In the genomic region with DNA sequence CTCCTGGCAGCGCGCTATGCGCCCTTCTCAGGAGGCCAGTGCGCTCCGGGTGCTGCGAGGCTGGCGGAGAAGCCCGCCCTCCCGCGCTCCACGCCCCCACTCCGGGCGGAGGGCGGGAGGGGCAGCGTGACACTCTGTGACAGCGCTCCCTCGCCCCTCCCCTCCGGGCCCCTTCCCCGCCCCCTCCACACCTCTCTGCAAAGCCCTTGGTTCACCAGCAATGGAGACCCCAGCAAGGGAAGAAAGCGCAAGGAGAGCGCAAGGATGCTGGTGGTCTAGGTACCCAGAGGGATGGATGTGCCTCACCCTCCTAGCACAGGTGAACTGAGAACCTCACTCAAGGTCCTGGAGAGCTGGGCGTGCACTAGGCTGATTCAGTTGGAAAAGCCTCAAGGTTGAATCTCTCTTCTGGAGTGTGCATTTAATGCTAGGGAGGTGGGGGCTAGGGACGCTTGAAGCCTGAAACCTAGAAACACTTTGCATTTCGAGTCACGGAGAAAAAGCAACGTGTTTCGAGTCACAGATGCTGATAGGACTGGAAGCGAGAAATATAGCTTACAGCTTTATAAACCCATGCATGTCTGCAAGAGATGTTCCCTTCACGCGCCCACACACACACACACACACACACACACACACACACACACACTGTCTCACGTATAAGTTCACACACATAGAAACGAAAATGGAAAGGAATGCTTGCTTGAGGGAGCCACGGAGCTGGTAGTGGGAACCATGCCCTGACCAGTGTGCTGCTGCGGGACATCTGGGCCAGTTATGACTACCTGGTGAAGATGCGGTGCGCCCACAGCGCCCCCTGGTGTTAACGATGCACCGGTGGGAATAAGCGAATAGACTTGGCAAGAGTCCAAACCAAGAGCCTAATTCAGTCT, we compare ENCODE assay signal across 8 mouse cellular contexts. TPM values are rescaled to one million over a fixed set of nuclear protein-coding genes. Genes with fewer than 3 reads are reported as not detected.
A peak's percentile ranks its signal among the peaks of the same experiment; 100 is the strongest.
DNase-seq lines count a peak whose midpoint lies in the region; ATAC-seq lines count a peak whose summit lies in the region.

A gene (minus strand): TSS at position 106 of the 893 bp plus-strand sequence.

- peak within 1 kb of the TSS; percentile 47 for H3K4me3 ChIP-seq in limb, embryonic 11.5 days (ENCODE audit: low read depth, low read length)
- H3K4me3 ChIP-seq in midbrain, embryonic 14.5 days (replicated peaks; ENCODE audit: low read depth, low read length) = peak within 1 kb of the TSS; percentile 47

- peak within 1 kb of the TSS; percentile 37; the same call in 1 of the 2 replicates for H3K9ac ChIP-seq in limb, embryonic 11.5 days (ENCODE audit: low read length)
- peak within 1 kb of the TSS; percentile 54 for H3K9ac ChIP-seq in midbrain, embryonic 14.5 days (replicated peaks; ENCODE audit: low read length)

- H3K4me1 ChIP-seq in limb, embryonic 11.5 days (ENCODE audit: control insufficient read depth, insufficient read depth, low read length) = peaks cover 16% of the 10 kb centered on the region
- peaks cover 18% of the 10 kb centered on the region for H3K4me1 ChIP-seq in midbrain, embryonic 14.5 days (ENCODE audit: control insufficient read depth, insufficient read depth, low read length)

- peak; percentile 65 for ATAC-seq in limb, embryonic 11.5 days (ENCODE audit: insufficient number of reproducible peaks, low FRiP score, low TSS enrichment, low read depth)
- peak; percentile 63 for ATAC-seq in midbrain, embryonic 14.5 days (ENCODE audit: low FRiP score, low TSS enrichment)

- peak; percentile 28 for DNase-seq in ovary, adult 18-20 months (ENCODE audit: low spot score)
- DNase-seq in ovary, postnatal 10 days (ENCODE audit: low spot score) = no peak
- peak; percentile 77 for DNase-seq in embryo, embryonic 9.5 days (ENCODE audit: extremely low spot score)
- DNase-seq in heart, adult 18-20 months = peak; percentile 75 to 88
- peak; percentile 83 for DNase-seq in kidney, adult 18-20 months
- peak; percentile 84 for DNase-seq in limb, embryonic 11.5 days (ENCODE audit: low spot score)
- peak; percentile 86 for DNase-seq in midbrain, embryonic 14.5 days
- DNase-seq in spleen, postnatal 10 days (ENCODE audit: low spot score in 2 of 2) = peak; percentile 57 to 81

- peaks cover 26% of the 10 kb centered on the region for H3K27me3 ChIP-seq in limb, embryonic 11.5 days (ENCODE audit: control insufficient read depth, insufficient read depth, low read length)
- H3K27me3 ChIP-seq in midbrain, embryonic 14.5 days (ENCODE audit: control insufficient read depth, insufficient read depth, low read length) = peaks cover 22% of the 10 kb centered on the region

- H3K27ac ChIP-seq in limb, embryonic 11.5 days (replicated peaks; ENCODE audit: low read depth, low read length) = no peak within 1 kb of the TSS
- H3K27ac ChIP-seq in midbrain, embryonic 14.5 days (replicated peaks; ENCODE audit: low read depth, low read length) = no peak within 1 kb of the TSS

- H3K36me3 ChIP-seq in limb, embryonic 11.5 days (ENCODE audit: control insufficient read depth, insufficient read depth, low read length) = no peaks in the 10 kb centered on the region
- no peaks in the 10 kb centered on the region for H3K36me3 ChIP-seq in midbrain, embryonic 14.5 days (ENCODE audit: control insufficient read depth, insufficient read depth, low read length)

- H3K9me3 ChIP-seq in limb, embryonic 11.5 days (ENCODE audit: control insufficient read depth, low read length) = no peaks in the 10 kb centered on the region
- H3K9me3 ChIP-seq in midbrain, embryonic 14.5 days (ENCODE audit: control insufficient read depth, low read length) = no peaks in the 10 kb centered on the region

- WGBS in limb, embryonic 11.5 days = 5% methylated on average over 39 of the region's 40 CpGs
- WGBS in midbrain, embryonic 14.5 days = 2% methylated on average over 40 of the region's 40 CpGs

- peak within 1 kb of the TSS; percentile 90 for H3K4me2 ChIP-seq in limb, embryonic 11.5 days (ENCODE audit: low read depth, severe bottlenecking)
- peak within 1 kb of the TSS; percentile 78 for H3K4me2 ChIP-seq in midbrain, embryonic 14.5 days (ENCODE audit: low read length)

RNA-seq across cellular contexts. Expression of the gene that starts here (rescaled TPM):
- 1 to 10 TPM; 2.6 to 3.1 TPM for total RNA-seq in heart, adult 18-20 months (2021)
- 0.41 and 0.93 TPM in 2 replicates for polyA plus RNA-seq in limb, embryonic 11.5 days (2014; fragmentation: Nextera tagmentation; extraction: Ambion mirVana)
- 6.4 and 7.2 TPM in 2 replicates for polyA plus RNA-seq in midbrain, embryonic 14.5 days (2014; fragmentation: Nextera tagmentation; extraction: Ambion mirVana)

Comparison
In these comparisons a context has a peak if more than half of its experiments do, and no peak if none do; other contexts are left out.
1. Peak in DNase-seq, ATAC-seq, H3K4me3 ChIP-seq, H3K9ac ChIP-seq and H3K4me2 ChIP-seq in limb, embryonic 11.5 days; RNA of the gene not detected or under 1 TPM.